Mouse (Mus musculus) gastrocnemius, postnatal 14 days (tissue): ENCODE results near the gene Spata32. TPM values are rescaled to one million over a fixed set of nuclear protein-coding genes. Genes with fewer than 3 reads are reported as not detected.

Source experiments
- DNase-seq: peaks from one replicate; pipeline ENCODE4 v3.0.0; 2021; ENCODE audit warnings: mixed read lengths
- intact Hi-C: fragments of 180-260 bp; cut with DNase I; formaldehyde crosslinking; loops from one replicate; pipeline ENCODE4 v1.15.1; 2025; ENCODE audit warnings: low total_unique reads
- long read RNA-seq, 2 experiments: library from polyadenylated mRNA; stranded (forward); transcript quantifications; one replicate each; pipeline ENCODE4 v2.0.0; 2021
- total RNA-seq, 2 experiments: library from RNA; stranded (reverse); gene quantifications; 2 replicates each; pipeline ENCODE4 v1.2.3; 2021

Spata32 gene
- total RNA-seq = not detected
- long read RNA-seq, experiment 1 = 0 reads
- long read RNA-seq, experiment 2 = 0 reads

DNA sequence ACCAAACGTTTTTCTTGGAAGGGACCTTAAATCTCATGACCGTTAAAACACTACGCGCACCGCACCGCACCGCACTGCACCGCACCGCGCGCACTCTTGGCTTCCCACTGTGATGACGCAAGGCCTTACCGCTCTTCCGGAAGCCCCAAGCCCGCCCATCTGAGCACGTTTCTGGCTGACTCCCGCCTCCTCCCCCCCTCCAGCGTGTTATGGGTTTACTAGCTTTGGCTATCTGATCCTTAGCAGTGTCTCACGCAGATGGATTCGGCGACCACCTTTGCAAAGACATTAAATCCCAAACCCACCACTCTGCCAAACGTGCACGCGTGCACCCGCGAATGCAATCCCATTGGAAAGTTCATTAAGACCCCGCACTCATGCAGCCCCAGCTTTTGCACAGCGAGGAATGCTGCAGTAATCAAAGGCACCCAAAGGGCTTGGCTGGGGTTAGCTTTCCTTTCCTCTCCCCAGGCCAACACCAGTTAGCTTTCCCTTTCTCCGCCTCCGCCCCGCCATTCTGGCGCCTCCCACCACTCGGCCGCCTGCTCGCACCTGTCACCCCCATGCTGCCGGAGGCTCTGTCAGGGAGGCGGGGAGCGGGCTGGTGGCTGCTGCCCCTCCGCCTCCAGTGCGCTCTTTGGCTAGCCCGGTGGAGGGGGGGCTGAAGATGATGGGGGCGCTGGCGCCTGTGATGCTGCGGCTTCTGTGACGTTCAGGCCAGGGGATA, at the start of gene Spata32:
Gene Spata32 (minus strand): TSS at position 643 of the 727 bp plus-strand sequence.
- DNase-seq = peak; percentile 67
- intact Hi-C loops = no loop called here

DNA sequence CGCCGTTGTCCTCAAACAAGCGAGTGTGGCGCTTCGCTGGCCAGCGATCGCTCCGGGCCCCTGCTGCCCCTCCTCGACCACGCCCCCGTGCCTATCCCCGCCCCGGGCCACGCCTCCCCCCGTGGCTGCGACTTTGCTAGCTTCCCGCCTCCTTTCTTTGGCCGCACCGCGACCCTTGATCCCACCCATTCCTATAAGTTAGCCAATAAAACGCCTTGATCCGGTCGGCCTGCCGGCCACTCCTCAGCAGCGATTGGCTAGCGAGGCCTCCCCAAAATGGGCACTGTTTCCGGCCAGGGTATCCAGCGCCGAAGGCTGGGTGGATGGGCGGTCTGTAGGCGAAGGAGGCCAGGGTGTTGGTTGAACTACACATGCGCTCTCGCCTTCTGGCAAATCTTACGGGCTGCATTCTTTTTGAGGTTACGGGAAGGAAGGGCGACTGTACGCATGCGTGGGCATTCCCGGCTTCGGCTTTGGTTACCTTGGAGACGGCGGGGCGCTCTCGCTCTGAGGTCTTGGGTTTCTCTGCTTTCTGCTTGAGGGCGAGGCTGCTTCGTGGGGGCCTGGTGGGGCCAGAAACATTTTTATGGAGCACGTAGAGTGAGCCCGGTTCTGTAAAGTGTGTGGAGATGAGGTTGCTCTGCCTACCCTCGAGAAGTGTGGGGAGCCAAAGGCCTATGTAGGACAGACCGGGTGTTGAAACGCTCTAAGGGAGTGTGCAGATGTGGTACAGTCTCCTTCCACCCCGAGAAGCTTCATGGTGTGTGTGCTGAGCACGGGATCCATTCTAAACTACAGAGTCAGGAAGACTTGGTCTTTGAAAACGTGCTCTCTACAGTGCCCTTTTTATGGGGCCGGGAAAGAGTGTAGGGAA, 49.4 kb upstream of the Spata32 start, which contains the start of gene Map3k14:
Gene Map3k14 (minus strand): TSS at position 127 of the 874 bp plus-strand sequence.
- peak; percentile 100 for DNase-seq
- intact Hi-C loops = no loop called here

DNA sequence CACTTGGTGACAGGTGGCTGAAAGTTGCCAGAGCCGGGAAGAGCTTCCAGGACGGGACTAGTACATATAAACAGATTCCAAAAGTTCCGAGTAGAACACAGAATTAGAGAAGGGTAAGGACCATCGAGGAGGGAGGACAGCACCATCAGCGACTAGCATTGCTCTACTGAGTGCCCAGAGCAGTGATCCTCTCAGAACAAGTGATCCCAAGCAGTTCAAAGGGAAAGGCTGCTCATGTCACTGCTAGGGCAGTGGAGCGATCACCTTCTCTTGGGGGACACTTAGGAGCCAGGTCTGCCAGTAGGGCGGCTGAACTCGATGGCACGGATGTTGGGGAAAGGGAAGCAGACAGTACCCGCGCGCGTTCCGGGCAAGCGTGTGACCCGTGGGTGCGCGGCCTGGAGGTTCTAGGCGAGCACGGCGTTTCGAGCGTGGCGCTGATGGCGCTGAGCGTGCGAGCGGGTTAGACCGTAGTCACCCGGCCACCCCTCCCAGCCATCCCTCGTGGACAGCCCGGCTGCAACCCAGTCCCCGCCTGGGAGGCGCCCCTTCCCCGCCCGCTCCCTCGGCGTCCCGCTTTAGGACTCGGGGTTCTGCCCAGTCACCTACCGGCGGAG, 48.6 kb upstream of the Spata32 start:
- DNase-seq = no peak
- intact Hi-C loops = no loop called here

DNA sequence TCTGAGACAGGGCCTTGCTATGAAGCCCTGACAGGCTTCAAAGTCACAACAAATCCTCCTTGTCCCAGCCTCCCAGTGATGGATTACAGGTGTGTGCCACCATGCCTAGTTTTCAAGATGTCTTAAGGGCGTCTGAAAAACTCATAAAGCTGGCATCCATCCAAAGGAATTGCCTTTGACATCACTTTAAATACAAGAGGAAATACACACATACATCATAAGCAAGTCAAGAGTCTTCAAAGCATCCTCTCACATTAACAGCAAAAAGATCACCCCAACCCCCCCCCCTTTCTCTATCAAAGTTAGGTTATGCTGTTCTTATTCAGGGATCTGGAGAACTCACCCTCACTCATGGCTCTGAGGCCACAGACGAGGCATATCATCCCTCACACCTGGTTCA, 47.6 kb upstream of the Spata32 start:
- DNase-seq = no peak
- intact Hi-C loops = no loop called here

DNA sequence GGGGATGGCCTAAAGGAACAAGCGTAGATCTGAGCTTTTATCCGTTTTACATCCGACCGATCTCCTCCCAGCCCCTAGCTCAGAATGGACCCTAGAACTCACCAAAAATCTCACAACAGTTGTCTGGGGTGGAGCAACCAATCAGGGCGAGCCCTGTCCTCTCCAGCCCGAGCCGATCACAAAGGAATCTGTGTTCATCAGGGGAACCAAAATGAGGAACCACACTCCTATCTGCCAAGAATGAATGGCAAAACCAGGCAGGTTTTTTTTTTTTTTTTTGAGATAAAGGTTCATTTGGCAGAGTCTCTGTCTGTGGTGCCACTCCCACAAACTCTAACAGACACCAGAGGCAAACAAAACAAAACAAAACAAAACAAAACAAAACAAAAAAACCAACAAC, 47.0 kb upstream of the Spata32 start:
- intact Hi-C loops = no loop called here
- no peak for DNase-seq

DNA sequence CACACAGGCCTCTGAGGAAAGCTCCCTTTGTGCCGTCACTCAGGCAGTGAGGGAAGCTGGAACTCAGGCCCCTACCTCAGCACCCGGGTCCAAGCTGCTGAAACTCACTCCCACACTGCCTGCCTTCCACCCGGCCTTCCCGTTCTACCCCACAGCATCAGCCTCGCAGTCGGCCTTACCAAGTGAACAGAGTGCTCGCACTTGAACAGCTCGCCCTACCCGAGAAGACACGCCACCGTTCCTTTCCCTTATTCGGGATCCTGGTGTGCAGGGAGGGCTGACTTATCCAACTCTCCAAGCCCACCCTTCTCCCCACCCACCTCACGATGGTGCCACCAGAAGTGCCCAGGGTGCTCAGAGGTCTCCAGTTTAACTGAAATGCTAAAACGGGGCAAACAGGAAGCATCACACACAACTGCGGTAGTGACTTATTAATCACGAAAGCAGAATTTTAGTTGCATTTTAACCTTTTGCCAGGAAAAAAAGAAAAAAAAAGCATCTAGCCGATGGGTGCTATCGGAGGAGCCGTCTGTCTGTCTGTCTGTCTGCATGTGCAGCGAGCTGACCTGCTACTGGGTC, 46.3 kb upstream of the Spata32 start:
- intact Hi-C loops = no loop called here
- no peak for DNase-seq

DNA sequence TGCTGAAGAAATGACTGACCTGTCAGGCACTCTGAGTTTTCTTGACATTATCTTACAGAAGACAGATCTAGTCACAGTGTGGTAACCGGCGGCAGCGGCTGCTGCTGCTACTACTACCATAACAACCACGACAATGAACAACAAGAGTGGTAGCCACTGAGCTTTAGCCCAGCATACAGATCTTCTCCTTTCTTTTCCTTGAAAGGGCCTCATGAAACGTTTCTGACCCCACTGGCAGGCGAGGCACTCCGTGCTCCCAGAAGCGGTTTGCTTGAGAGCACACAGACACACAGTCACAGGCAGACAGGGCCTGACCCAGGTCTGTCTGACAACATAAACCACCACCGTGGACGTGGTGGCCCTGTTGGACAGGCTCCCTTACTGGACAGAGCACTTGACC, 45.3 kb upstream of the Spata32 start:
- no peak for DNase-seq
- intact Hi-C loops = no loop called here

DNA sequence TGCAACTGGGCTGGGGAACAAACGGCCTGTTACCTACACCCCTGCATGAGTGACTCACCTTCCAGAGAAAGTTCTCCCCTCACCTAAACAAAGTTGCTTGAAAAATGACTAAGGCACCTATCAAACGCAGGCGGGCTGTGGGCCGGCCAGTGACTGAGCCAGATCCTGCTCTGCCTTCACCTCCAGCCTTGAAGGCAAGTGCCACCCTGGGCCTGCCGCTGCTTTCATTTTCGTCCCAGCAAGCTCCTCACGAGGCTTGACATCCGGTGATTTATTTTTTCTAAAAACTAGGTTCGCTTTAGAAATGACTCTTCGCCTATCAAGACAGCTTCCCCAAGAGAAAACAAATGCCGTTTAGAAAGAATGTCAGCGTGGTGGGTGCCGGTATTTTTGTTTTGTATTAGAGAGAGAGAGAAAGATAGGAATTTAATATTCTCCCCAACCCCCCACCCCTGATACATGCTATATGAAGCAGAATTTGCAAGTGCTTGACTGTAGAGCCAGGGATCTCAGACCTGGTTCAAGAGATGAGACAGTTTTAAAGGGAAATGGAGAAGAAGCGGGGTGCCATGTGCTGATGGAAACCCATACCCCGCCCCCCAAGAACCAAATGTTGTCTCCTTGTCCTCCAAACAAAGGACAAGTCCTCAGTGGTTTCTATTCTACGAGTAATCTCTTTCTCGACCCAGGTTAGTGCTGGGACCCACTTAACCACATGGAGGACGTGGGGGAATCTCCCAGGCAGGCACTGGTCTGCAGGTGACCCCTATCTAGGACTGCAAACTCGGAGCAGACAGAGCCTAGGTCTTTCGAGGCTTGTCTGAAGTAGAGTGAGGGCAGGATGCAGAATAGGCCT, 44.4 kb upstream of the Spata32 start:
- DNase-seq = no peak
- intact Hi-C loops = no loop called here

DNA sequence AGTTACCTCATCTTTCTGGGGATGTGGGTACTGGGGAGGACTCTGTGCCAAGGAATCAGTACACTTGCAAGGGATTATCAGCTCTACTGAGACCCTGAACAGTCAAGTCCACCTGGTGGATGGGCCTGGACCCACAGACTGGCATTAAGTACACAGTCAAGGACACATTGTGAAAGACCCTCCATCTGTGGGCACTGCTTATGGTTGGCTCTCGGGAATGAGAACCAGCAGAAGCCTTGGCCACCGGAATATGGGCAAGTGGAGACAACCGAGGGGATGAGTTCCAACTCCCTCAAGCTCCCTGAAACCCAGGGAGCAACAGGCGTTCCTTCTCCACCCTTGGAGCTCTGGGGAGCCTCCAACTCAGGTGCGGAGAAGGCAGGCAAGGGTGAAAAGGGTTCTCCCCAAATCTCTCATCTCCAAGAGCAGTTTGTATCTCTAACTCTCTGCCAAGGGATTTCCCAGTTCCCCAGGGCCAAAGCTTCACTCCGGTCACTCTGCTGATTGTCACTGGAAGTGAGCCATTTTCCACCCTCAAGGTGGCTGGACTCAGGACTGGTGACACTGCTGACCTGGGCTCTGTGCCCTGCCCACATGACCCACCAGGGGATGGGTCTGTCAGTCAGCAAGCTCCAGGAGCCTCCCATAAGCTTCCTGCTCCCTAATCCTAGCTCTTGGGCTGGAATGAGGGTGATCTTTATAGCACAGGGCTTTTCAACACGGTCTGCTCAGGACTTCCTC, 43.6 kb upstream of the Spata32 start:
- intact Hi-C loops = no loop called here
- no peak for DNase-seq

DNA sequence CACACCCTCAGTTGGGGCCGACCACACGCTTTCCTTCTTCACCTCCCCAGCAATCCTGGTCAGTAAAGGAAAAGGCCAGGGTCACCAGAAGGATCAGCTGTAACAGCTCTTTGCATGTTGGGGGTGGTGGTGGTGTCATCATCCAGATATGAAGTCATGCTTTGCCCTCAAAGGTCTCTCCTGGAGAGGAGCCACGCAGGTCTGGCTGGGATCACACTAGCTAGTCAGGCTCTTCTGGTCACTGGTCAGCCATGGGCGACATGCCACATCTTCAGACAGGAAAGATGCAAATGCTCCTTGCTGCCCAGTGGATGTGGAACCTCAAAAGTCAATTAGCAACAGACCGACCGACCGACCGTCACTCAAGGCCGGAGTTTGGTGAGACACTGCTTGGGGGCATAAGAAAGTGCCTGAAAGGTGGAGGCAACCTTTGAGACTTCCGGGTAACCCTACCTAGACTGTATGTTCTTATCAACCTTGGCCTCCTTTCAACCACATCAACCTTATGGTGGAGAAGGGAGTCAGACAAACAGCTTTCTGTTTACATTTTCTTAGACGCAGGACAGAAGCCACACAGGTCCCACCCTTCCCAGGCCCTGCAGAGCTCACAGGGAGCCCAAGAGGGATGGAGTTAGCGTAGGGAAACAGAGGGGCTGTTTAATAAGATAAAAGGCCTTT, 42.4 kb upstream of the Spata32 start:
- DNase-seq = no peak
- intact Hi-C loops = no loop called here

DNA sequence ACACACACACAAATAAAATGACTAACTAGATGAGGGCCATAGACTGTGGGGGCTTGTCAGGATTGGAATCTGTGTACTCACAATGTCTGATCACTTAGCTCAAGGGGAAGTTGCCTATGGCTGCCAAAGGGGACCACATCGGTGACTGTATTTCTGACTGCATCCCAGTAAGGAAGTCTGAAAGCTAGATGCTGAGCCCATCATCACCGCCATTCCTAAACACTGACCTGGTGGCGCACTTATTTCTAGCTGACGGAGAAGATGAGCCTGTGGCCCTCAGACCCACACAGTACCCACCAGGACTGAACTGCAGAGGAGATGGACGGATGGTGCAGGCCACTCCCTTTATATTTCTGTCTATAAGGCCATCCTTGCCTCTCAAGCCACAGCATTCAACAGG, 41.8 kb upstream of the Spata32 start:
- no peak for DNase-seq
- intact Hi-C loops = no loop called here

DNA sequence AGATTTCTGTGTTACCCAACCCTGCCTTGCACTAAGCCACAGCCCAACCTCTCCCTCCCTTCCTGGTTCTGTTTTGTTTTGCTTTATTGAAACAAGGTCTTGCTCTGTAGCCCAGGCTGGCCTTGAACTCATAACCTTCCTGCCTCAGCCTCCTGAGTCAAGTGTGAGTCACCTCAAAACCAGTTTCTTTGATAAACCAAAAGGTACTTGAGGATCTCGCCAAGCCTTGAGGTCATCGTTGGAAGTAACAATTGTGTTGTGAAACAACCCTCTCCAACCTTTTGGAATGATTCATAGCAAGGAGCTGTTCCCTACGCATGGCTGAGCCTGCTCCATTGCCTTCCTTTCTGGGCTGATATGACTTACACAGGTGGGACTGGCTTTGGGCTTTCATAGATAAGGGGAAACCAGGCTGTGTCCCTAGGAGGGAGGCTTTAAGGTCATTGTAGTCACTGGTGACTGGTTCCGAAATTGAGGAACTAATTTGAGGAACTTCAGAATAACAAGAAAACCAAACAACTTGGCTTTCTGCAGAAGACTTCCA, 39.8 kb upstream of the Spata32 start:
- no peak for DNase-seq
- intact Hi-C loops = no loop called here

DNA sequence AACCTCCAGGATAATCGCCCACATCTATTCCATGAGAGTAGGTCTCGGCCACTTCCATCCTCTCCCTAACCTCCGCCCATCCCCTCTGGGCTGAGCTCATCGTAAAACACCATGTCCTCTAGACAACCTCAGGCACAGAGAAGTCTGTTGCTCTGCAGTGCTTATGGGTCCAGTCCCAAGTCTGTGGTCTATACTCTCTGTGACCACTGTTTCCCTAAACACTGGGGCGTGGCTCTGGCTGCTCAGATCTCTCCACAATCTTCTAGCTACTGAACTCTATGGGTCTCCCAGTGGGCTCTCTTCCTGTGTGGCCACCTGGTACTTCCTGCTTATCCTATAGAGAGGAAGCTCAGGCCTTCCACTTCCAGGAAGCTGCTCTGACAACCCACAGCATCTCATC, 35.4 kb upstream of the Spata32 start:
- intact Hi-C loops = no loop called here
- DNase-seq = no peak

DNA sequence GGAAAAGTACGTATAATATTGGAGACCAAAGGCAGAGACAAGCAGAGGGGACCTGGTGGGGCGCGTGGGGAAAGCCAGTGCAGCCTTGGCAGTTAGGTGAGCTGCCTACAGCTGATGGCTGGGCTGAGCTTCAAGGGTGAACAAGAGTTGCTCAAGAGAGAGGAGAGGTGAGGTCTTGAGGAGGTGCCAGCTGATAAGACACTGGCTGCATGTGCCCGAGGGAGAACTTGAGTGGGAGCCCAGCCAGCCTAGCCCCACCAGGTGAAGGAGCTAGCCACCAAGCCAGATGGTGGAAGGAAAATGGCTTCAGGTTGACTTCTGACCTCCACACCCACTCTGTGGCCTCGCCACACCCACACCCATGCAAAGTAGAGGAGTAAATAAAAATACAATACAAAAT, 34.1 kb upstream of the Spata32 start:
- intact Hi-C loops = no loop called here
- DNase-seq = no peak

DNA sequence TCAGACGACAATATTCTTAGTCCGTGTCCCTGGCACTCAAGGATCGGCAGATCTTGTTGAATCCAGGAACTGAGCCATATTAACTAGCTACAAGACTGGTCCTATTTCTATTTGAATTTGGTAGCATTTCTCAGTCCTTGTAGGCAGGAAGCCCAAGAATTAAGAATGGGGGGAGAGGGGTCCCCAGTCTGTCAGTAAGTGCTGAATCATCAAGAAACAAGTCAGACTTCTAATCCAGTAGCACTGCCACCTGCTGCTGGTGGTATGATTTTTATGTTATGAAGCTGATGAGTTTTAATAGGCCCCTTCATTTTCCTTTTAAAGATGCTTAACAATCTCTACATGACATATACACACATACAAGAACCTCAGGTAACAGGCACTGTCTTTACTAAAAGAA, 32.1 kb upstream of the Spata32 start:
- intact Hi-C loops = no loop called here

DNA sequence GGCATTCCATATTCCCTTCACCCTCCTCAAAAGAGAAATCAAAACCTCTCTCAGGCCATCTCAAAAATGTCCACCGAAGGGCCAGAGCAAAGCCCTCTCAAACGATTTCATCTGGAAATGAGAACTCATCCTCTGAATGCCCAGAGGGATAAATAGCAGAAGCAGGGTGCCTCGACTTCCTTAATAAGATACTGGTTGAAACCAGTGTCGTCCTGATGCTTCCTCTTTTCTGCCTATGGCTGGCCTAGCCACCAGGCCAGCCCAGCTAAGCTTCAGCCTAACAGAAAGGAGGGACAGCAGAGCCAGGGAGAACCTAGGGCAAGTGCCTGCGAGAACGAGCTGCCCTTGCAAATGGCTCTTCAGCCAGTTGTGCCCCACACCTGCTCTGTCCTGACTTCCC, 31.3 kb upstream of the Spata32 start:
- no peak for DNase-seq
- intact Hi-C loops = no loop called here

More for the DNA sequence above, 32.1 kb upstream of the Spata32 start:
- DNase-seq = no peak

DNA sequence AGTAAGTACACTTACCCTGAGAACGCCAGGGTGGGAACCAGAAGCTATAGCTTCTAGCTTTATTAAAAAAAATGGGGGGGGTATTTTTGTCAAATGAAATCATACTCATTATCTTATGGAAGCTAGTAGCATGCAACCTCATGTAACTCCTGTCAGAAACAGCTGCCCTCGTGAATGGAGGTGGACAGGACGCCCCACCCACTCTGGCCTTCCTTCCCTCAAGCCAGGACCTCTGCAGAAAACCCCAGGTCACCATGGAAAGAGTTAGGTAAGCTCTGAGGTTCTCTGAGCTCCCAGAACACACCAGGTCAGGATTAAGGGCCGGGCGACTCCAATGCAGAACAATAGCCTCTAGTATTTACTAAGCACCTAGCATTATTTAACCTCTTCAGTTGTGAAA, 30.6 kb upstream of the Spata32 start:
- DNase-seq = no peak
- intact Hi-C loops = no loop called here
